Mouse (Mus musculus): Measurements from ENCODE around the gene Gm43517. TPM values are rescaled to one million over a fixed set of nuclear protein-coding genes. Genes with fewer than 3 reads are reported as not detected.

Gene Gm43517
- polyA plus RNA-seq (2014; fragmentation: Nextera tagmentation; extraction: Ambion mirVana): not detected in 2 replicates

GRCm38 (mm10) chr12:49384876-49385630 lies at the start of gene Gm43517:
TSS of gene Gm43517 (plus strand) at chr12:49385174.
- no peak within 1 kb of the TSS for H3K27ac ChIP-seq (replicated peaks; ENCODE audit: low read depth, low read length)
- no peak within 1 kb of the TSS for H3K9ac ChIP-seq (replicated peaks; ENCODE audit: low read length)
- DNase-seq: peak; percentile 54
- H3K27me3 ChIP-seq (ENCODE audit: control insufficient read depth, insufficient read depth, low read length): peaks cover 71% of the 10 kb centered on the region
- peak within 1 kb of the TSS; percentile 44 for H3K4me2 ChIP-seq (ENCODE audit: low read length)
- no peaks in the 10 kb centered on the region for H3K4me1 ChIP-seq (ENCODE audit: control insufficient read depth, insufficient read depth, low read length)
- no peaks in the 10 kb centered on the region for H3K36me3 ChIP-seq (ENCODE audit: control insufficient read depth, insufficient read depth, low read length)
- peak within 1 kb of the TSS; percentile 25 for H3K4me3 ChIP-seq (replicated peaks; ENCODE audit: low read depth, low read length)
- ATAC-seq (ENCODE audit: low FRiP score, low TSS enrichment): 0 out of 2 replicates have a peak, but pooled peaks have one; percentile 18
- WGBS: under 1% methylated on average over 67 of the region's 75 CpGs
- H3K9me3 ChIP-seq (ENCODE audit: control insufficient read depth, low read length): no peaks in the 10 kb centered on the region

- no peak overlapping the region for H3K9ac ChIP-seq (replicated peaks; ENCODE audit: low read length)
- no peak overlapping the region for H3K4me2 ChIP-seq (ENCODE audit: low read length)
- no peak for DNase-seq
- no peaks in the 10 kb centered on the region for H3K36me3 ChIP-seq (ENCODE audit: control insufficient read depth, insufficient read depth, low read length)
- H3K4me3 ChIP-seq (replicated peaks; ENCODE audit: low read depth, low read length): no peak overlapping the region
- H3K9me3 ChIP-seq (ENCODE audit: control insufficient read depth, low read length): no peaks in the 10 kb centered on the region
- H3K4me1 ChIP-seq (ENCODE audit: control insufficient read depth, insufficient read depth, low read length): no peaks in the 10 kb centered on the region
- H3K27me3 ChIP-seq (ENCODE audit: control insufficient read depth, insufficient read depth, low read length): no peaks in the 10 kb centered on the region
- ATAC-seq (ENCODE audit: low FRiP score, low TSS enrichment): no peak
- H3K27ac ChIP-seq (replicated peaks; ENCODE audit: low read depth, low read length): no peak overlapping the region
- 94% methylated on average over 10 of the region's 10 CpGs for WGBS
Measured at GRCm38 (mm10) chr12:49349697-49350096, 35.3 kb upstream of the Gm43517 start.

GRCm38 (mm10) chr12:49368931-49369330 lies 16.0 kb upstream of the Gm43517 start:
- H3K4me1 ChIP-seq (ENCODE audit: control insufficient read depth, insufficient read depth, low read length): no peaks in the 10 kb centered on the region
- no peak overlapping the region for H3K4me3 ChIP-seq (replicated peaks; ENCODE audit: low read depth, low read length)
- H3K9ac ChIP-seq (replicated peaks; ENCODE audit: low read length): no peak overlapping the region
- no peak overlapping the region for H3K27ac ChIP-seq (replicated peaks; ENCODE audit: low read depth, low read length)
- no peaks in the 10 kb centered on the region for H3K36me3 ChIP-seq (ENCODE audit: control insufficient read depth, insufficient read depth, low read length)
- H3K4me2 ChIP-seq (ENCODE audit: low read length): no peak overlapping the region
- ATAC-seq (ENCODE audit: low FRiP score, low TSS enrichment) (no peak), DNase-seq (peak; percentile 71)
- no peaks in the 10 kb centered on the region for H3K9me3 ChIP-seq (ENCODE audit: control insufficient read depth, low read length)
- H3K27me3 ChIP-seq (ENCODE audit: control insufficient read depth, insufficient read depth, low read length): peaks cover 38% of the 10 kb centered on the region
- 52% methylated on average over 1 of the region's 1 CpGs for WGBS

GRCm38 (mm10) chr12:49372170-49372569 lies 12.8 kb upstream of the Gm43517 start:
- DNase-seq (peak; percentile 88), ATAC-seq (ENCODE audit: low FRiP score, low TSS enrichment) (no peak)
- Histone ChIP-seq H3K4me1 (ENCODE audit: control insufficient read depth, insufficient read depth, low read length) (no peaks in the 10 kb centered on the region), H3K27ac (replicated peaks; ENCODE audit: low read depth, low read length) (no peak overlapping the region), H3K27me3 (ENCODE audit: control insufficient read depth, insufficient read depth, low read length) (peaks cover 70% of the 10 kb centered on the region), H3K9ac (replicated peaks; ENCODE audit: low read length) (no peak overlapping the region), H3K4me2 (ENCODE audit: low read length) (no peak overlapping the region), H3K9me3 (ENCODE audit: control insufficient read depth, low read length) (no peaks in the 10 kb centered on the region), H3K4me3 (replicated peaks; ENCODE audit: low read depth, low read length) (no peak overlapping the region), H3K36me3 (ENCODE audit: control insufficient read depth, insufficient read depth, low read length) (no peaks in the 10 kb centered on the region)

- Histone ChIP-seq H3K27me3 (ENCODE audit: control insufficient read depth, insufficient read depth, low read length) (peaks cover 80% of the 10 kb centered on the region), H3K4me1 (ENCODE audit: control insufficient read depth, insufficient read depth, low read length) (no peaks in the 10 kb centered on the region), H3K36me3 (ENCODE audit: control insufficient read depth, insufficient read depth, low read length) (no peaks in the 10 kb centered on the region), H3K9me3 (ENCODE audit: control insufficient read depth, low read length) (no peaks in the 10 kb centered on the region), H3K27ac (replicated peaks; ENCODE audit: low read depth, low read length) (no peak overlapping the region), H3K4me2 (ENCODE audit: low read length) (no peak overlapping the region), H3K4me3 (replicated peaks; ENCODE audit: low read depth, low read length) (no peak overlapping the region), H3K9ac (replicated peaks; ENCODE audit: low read length) (no peak overlapping the region)
- DNase-seq (peak; percentile 4), ATAC-seq (ENCODE audit: low FRiP score, low TSS enrichment) (no peak)
- 5% methylated on average over 5 of the region's 5 CpGs for WGBS
Measured at GRCm38 (mm10) chr12:49373176-49373575, 11.8 kb upstream of the Gm43517 start.

- Histone ChIP-seq H3K4me2 (ENCODE audit: low read length) (peak overlapping the region; percentile 30), H3K4me3 (replicated peaks; ENCODE audit: low read depth, low read length) (no peak overlapping the region; the same call in 1 of the 2 replicates), H3K9me3 (ENCODE audit: control insufficient read depth, low read length) (no peaks in the 10 kb centered on the region), H3K27ac (replicated peaks; ENCODE audit: low read depth, low read length) (no peak overlapping the region), H3K27me3 (ENCODE audit: control insufficient read depth, insufficient read depth, low read length) (peaks cover 88% of the 10 kb centered on the region), H3K4me1 (ENCODE audit: control insufficient read depth, insufficient read depth, low read length) (no peaks in the 10 kb centered on the region), H3K9ac (replicated peaks; ENCODE audit: low read length) (no peak overlapping the region), H3K36me3 (ENCODE audit: control insufficient read depth, insufficient read depth, low read length) (no peaks in the 10 kb centered on the region)
- ATAC-seq (ENCODE audit: low FRiP score, low TSS enrichment) (0 out of 2 replicates have a peak, but pooled peaks have one; percentile 9), DNase-seq (peak; percentile 48)
- WGBS: 2% methylated on average over 24 of the region's 24 CpGs
Measured at GRCm38 (mm10) chr12:49373821-49374605, 11.0 kb upstream of the Gm43517 start.

- Histone ChIP-seq H3K27me3 (ENCODE audit: control insufficient read depth, insufficient read depth, low read length) (peaks cover 92% of the 10 kb centered on the region), H3K9me3 (ENCODE audit: control insufficient read depth, low read length) (no peaks in the 10 kb centered on the region), H3K27ac (replicated peaks; ENCODE audit: low read depth, low read length) (no peak overlapping the region), H3K4me1 (ENCODE audit: control insufficient read depth, insufficient read depth, low read length) (no peaks in the 10 kb centered on the region), H3K4me3 (replicated peaks; ENCODE audit: low read depth, low read length) (no peak overlapping the region; the same call in 1 of the 2 replicates), H3K4me2 (ENCODE audit: low read length) (peak overlapping the region; percentile 30), H3K9ac (replicated peaks; ENCODE audit: low read length) (no peak overlapping the region), H3K36me3 (ENCODE audit: control insufficient read depth, insufficient read depth, low read length) (no peaks in the 10 kb centered on the region)
- under 1% methylated on average over 14 of the region's 14 CpGs for WGBS
- ATAC-seq (ENCODE audit: low FRiP score, low TSS enrichment) (peak; percentile 28; the same call in 1 of the 2 replicates), DNase-seq (peak; percentile 79)
Measured at GRCm38 (mm10) chr12:49374606-49374995, 10.4 kb upstream of the Gm43517 start.

- Histone ChIP-seq H3K4me2 (ENCODE audit: low read length) (no peak overlapping the region), H3K36me3 (ENCODE audit: control insufficient read depth, insufficient read depth, low read length) (no peaks in the 10 kb centered on the region), H3K27me3 (ENCODE audit: control insufficient read depth, insufficient read depth, low read length) (peaks cover 94% of the 10 kb centered on the region), H3K4me1 (ENCODE audit: control insufficient read depth, insufficient read depth, low read length) (no peaks in the 10 kb centered on the region), H3K9me3 (ENCODE audit: control insufficient read depth, low read length) (no peaks in the 10 kb centered on the region), H3K4me3 (replicated peaks; ENCODE audit: low read depth, low read length) (no peak overlapping the region), H3K9ac (replicated peaks; ENCODE audit: low read length) (no peak overlapping the region), H3K27ac (replicated peaks; ENCODE audit: low read depth, low read length) (no peak overlapping the region)
- ATAC-seq (ENCODE audit: low FRiP score, low TSS enrichment): no peak
- peak; percentile 23 for DNase-seq
- WGBS: 3% methylated on average over 15 of the region's 15 CpGs
Measured at GRCm38 (mm10) chr12:49375427-49376317, 9.3 kb upstream of the Gm43517 start.
